Mouse (Mus musculus) left cerebral cortex, adult 6 months (tissue): Measurements from ENCODE around the gene Sult2b1. TPM values are rescaled to one million over a fixed set of nuclear protein-coding genes. Genes with fewer than 3 reads are reported as not detected.

Experiments
- polyA plus RNA-seq: library from polyadenylated mRNA; unstranded; fragments of <200 nt; fragmentation: Nextera tagmentation; gene quantifications from 2 replicates; pipeline ENCODE4 v1.2.3, GENCODE M21; 2021

The Sult2b1 gene
- polyA plus RNA-seq, 1 experiment from 2014 or later, result 22.5 TPM

Other genes with a start within 250 kb of the Sult2b1 start
- 0.36 and 0.38 TPM in 2 replicates for gene Hsd17b14, start 229.8 kb downstream of the Sult2b1 start, polyA plus RNA-seq
- 6.9 and 8.4 TPM in 2 replicates for gene Bcat2, start 214.5 kb downstream of the Sult2b1 start, polyA plus RNA-seq
- gene Fgf21, start 169.2 kb downstream of the Sult2b1 start, polyA plus RNA-seq, result 0.22 and 0.24 TPM in 2 replicates
- gene Fut1, start 167.4 kb downstream of the Sult2b1 start, polyA plus RNA-seq, result 0.06 and 0.07 TPM in 2 replicates
- gene Izumo1, start 162.9 kb downstream of the Sult2b1 start, polyA plus RNA-seq, result not detected in 2 replicates
- gene Rasip1, start 157.2 kb downstream of the Sult2b1 start, polyA plus RNA-seq, result 1.8 and 2.5 TPM in 2 replicates
- 0.89 and 2.4 TPM in 2 replicates for gene Mamstr, start 144.7 kb downstream of the Sult2b1 start, polyA plus RNA-seq
- 0.06 and 0.09 TPM in 2 replicates for gene Fut2, start 118.3 kb downstream of the Sult2b1 start, polyA plus RNA-seq
- gene Ntn5, start 100.6 kb downstream of the Sult2b1 start, polyA plus RNA-seq, result 6.5 and 9.8 TPM in 2 replicates
- gene Sec1, start 90.3 kb downstream of the Sult2b1 start, polyA plus RNA-seq, result 0.26 and 0.38 TPM in 2 replicates
- 74.9 and 93.1 TPM in 2 replicates for gene Car11, start 84.8 kb downstream of the Sult2b1 start, polyA plus RNA-seq
- 30.2 and 130 TPM in 2 replicates for gene Dbp, start 79.6 kb downstream of the Sult2b1 start, polyA plus RNA-seq
- 335 and 337 TPM in 2 replicates for gene Rpl18, start 69.2 kb downstream of the Sult2b1 start, polyA plus RNA-seq
- 4.9 and 10.6 TPM in 2 replicates for gene Sphk2, start 66.7 kb downstream of the Sult2b1 start, polyA plus RNA-seq
- 0.08 and 0.22 TPM in 2 replicates for gene Fam83e, start 63.5 kb downstream of the Sult2b1 start, polyA plus RNA-seq
- gene Spaca4, start 58.9 kb downstream of the Sult2b1 start, polyA plus RNA-seq, result not detected in 2 replicates
- 3.9 and 10.6 TPM in 2 replicates for gene Lmtk3, start 931 bp downstream of the Sult2b1 start, polyA plus RNA-seq
- 173 and 183 TPM in 2 replicates for gene Cyth2, start 29.9 kb upstream of the Sult2b1 start, polyA plus RNA-seq
- 2.0 and 2.3 TPM in 2 replicates for gene Kcnj14, start 40.1 kb upstream of the Sult2b1 start, polyA plus RNA-seq
- gene Grwd1, start 46.3 kb upstream of the Sult2b1 start, polyA plus RNA-seq, result 16.1 and 22.0 TPM in 2 replicates
- gene Kdelr1, start 88.1 kb upstream of the Sult2b1 start, polyA plus RNA-seq, result 49.0 and 49.6 TPM in 2 replicates
- 0.39 and 1.6 TPM in 2 replicates for gene Grin2d, start 93.7 kb upstream of the Sult2b1 start, polyA plus RNA-seq
- not detected in 2 replicates for gene Syngr4, start 112.0 kb upstream of the Sult2b1 start, polyA plus RNA-seq
- 2.7 and 4.5 TPM in 2 replicates for gene Tmem143, start 112.3 kb upstream of the Sult2b1 start, polyA plus RNA-seq
- gene Emp3, start 136.7 kb upstream of the Sult2b1 start, polyA plus RNA-seq, result 10.7 and 12.3 TPM in 2 replicates
- gene Ccdc114, start 139.4 kb upstream of the Sult2b1 start, polyA plus RNA-seq, result 0.74 and 1.0 TPM in 2 replicates
- 0.04 and 0.10 TPM in 2 replicates for gene Abcc6, start 245.6 kb upstream of the Sult2b1 start, polyA plus RNA-seq
- 20.0 and 25.0 TPM in 2 replicates for gene Nomo1, start 249.0 kb upstream of the Sult2b1 start, polyA plus RNA-seq